Mouse (Mus musculus): ENCODE data around the gene Pkn1.

Pkn1 gene

DNA sequence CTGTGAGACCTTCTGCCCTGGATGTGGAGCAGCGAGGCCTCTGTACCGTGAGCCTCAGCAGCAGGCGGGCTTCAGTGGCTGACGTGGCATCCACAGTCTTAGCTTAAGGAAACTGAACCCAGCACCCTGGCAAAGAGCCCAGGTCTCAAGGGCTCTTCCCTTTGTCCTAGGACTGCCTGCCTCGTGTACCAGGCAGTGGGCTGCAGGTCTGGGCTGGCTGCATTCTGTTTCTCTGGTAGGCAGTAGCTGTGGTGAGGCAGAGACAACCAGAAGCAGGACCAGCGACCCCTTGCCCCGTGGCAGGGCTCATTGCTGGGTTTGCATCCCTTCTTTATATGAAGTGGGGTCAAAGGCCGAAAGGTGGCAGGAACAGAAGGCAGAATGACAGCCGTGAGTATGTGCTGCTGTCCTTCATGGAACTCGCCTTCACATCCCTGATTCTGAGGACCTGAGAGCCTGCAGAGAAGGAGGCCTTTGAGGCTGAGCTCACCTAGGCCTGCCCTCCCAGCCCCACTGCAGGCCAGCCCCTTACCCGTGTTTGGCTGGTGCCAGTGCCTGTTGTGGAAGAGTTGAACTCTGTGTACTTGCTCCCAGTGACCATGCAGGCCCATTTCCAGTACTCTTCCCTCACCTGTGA lies 24.6 kb upstream of the Pkn1 start:
- DNase-seq = no peak

DNA sequence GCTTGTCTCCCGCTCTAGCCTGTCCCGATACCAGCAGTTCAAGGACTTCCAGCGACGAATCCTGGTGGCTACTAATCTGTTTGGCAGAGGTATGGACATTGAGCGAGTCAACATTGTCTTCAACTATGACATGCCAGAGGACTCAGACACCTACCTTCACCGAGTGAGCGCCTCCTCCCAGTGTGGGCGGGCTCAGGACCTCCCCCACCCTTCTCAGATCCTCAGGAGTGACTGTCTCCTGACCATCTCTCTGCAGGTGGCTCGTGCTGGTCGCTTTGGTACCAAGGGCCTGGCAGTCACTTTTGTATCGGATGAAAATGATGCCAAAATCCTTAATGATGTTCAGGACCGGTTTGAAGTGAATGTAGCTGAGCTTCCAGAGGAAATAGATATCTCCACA lies 23.7 kb upstream of the Pkn1 start:
- DNase-seq = no peak

DNA sequence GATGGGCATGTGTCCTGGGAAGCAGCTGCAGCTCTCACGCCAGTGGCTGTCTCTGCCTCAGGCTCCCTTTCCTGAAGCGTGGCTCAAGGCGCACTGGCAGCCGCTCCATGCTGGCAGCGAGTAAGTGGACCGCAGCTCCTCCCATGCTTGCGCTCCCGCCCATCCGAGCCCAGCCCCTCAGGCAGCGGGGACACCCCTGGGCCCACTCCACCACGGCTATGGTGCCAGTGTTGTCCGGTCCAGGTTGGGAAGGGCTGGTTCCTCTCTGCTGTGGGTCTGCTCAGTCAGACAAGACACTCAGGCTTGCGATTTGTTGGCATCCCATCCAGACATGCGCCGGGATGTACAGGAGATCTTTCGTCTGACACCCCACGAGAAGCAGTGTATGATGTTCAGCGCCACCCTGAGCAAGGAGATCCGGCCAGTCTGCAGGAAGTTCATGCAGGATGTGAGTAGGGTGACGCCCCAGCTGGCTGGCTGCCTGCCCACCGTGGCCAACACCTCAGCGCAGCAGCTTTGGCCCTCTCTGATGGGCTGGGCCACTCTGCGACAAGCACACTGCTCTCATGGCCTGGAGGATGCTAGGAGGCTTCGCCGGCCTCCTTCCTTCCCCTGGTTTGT lies 22.5 kb upstream of the Pkn1 start:
- DNase-seq = peak; percentile 70 to 72

DNA sequence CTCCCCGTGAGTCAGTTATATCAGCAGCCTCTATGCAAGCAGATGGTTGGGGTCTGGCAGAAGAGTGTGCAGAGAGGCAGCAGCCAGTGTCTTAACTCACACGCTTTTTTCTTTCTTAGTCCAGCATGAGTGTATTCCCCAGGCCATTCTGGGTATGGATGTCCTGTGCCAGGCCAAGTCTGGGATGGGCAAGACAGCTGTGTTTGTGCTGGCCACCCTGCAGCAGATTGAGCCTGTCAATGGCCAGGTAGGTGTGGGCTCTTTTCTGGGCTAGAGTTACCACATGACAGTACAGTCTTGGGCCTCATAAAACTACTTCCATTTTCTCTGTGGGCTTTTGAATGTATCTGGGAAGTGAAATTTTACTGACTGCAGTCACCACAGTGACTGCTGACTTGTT lies 20.7 kb upstream of the Pkn1 start:
- no peak for DNase-seq

DNA sequence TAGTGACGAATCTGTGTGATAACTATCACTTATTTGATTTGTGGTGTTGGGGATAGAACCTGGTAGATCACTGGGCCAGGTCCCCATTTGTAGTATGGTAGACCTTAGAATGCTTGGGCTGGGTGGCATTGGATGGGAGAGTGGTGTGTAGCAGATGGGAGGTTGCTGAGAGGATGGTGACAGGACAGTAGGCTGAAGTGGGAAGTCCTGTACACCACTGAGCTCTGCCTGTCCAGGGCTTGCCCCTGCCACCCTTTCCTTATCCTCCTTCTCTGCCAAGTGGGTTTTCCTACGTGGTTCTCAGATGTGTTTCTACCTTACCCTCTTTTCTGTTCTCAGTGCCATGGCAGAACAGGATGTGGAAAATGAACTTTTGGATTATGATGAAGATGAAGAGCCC lies 20.1 kb upstream of the Pkn1 start:
- DNase-seq = no peak

DNA sequence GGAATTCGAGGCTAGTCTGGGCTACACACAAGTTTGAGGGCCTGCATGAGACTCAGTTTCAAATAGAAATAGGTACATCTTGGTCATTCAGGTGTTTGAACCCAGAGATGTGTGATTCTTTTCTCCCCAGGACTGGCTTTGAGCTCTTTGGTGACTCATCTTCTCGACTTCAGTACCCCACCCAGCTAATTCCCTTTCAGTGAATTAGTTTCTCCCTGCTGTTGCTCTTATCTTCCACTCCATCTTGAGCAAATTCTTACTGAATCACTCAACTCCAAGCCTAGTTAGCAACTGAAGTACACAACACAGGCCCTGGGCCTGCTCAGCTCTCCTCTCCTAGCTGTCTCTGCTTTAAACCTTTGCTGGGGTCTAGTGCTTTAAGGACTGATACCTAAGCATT lies 17.6 kb upstream of the Pkn1 start:
- DNase-seq = no peak

DNA sequence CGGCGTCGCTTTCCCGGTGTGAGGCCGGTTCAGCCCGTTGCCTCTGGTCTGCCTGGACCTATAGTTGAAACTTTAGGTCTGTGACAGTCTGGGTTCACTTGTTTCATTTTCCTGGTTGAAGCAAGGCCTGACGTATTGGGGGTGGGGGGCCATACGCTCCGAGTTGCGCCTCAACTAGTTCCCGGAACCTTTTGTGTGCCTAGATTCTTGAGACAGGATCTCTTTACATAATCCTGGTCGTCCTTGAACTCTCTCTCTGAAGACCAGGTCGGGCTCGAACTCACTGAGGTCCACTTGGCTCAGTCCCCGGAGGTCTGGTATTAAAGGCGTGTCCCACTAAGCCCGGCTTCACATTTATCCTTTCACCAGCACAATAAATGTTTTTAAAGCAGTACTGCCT lies 16.8 kb upstream of the Pkn1 start:
- DNase-seq = no peak

DNA sequence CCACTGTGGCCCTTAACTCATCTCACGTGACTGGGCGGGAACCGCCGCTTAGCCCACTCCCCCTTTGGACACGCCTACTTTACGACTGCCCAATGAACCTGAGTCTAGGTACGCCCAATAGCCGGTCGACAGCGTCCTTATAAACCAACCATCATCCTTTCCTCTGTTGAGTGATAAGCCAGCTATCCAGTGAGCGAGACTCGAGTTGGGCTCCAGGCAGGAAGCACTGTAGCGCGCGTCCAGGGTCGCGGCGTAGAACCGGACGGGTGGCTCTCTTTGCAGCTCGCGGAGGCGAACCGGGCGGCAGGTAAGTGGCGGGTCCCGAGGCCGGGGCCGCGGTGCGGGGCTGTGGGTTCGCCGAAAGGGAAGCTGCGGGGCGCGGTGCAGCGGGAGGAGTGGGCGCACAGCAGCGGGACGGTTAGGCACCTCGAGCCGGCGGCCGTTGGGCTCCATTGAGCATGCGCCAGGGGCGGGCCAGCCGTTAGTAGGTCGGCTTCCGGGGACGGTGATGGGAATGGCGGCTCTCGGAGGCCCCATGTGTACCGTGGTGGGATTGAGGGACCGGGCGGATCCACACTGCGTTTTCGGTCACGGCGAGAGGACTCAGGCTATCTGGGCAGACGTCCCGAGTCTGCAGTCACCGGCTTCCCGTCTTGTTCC lies 16.2 kb upstream of the Pkn1 start, which contains the start of gene Ddx39:
Gene Ddx39, plus strand, starts transcription at position 147 of the 660 bp plus-strand sequence.
- peak; percentile 99 to 100 for DNase-seq

DNA sequence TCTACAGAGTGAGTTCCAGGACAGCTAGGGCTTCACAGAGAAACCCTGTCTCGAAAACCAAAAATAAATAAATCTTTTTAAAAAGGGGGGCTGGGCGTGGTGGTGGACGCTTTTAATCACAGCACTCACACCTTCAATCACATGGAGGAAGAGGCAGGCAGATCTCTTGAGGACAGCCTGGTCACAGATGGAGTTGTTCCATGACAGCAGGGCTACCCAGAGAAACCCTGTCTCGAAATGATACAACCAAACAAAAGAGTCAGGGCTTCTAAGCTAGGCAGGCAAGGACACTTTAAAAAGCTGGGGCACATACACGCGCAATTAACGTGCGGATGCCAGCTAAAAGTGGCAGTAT lies 15.7 kb upstream of the Pkn1 start:
- DNase-seq = no peak

DNA sequence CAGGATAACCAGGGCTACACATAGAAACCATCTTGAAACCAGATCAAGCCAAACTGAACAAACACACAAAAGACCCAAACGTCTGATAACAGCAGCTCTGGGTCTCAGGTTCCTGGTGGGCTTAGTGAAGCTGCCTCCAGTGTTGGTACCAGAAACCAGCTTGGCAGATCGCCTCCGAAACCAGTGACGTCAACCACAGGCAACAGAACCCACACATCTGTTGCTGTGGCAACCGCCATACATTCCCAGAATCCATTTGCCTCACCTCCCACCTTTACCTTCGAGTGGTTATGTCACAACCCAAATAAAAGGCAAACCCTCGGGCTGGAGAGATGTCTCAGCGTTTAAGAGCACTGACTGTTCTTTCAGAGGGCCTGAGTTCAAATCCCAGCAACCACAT lies 8.6 kb upstream of the Pkn1 start:
- no peak for DNase-seq

DNA sequence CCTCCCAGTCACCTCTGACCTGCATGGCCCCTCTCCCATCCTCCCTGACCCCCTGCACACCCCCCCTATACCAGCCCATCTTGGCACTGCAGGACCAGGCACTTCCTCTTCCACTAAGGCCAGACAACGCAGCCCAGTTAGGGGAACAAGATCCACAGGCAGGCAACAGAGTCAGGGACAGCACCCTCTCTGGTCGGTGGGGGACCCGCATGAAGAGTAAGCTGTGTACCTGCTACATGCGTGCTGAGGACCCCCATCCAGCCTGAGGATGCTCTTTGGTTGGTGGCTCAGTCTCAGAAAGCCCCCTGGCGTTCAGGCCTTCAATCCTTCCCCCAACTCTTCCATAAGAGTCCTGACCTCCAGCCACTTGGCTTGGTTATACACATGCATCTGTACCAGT lies 7.4 kb upstream of the Pkn1 start:
- no peak for DNase-seq

DNA sequence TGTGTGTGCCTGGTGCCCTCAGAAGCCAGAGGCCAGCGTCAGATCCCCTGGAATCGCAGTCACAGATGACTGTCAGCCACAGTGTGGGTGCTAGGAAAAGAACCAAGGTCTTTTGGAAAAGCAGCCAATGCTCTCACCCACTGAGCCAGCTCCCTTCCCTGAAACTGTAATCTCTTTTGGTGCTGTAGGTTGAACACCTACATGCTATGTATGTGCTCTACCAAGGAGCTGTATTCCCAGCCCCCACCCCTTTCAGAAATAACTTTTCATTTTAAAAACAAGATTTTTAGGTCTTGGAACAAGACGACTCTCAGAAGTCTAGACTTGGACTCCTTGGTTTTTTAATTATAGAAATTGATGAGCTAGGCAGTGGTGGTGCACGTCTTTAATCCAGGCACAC lies 4.4 kb upstream of the Pkn1 start:
- no peak for DNase-seq

DNA sequence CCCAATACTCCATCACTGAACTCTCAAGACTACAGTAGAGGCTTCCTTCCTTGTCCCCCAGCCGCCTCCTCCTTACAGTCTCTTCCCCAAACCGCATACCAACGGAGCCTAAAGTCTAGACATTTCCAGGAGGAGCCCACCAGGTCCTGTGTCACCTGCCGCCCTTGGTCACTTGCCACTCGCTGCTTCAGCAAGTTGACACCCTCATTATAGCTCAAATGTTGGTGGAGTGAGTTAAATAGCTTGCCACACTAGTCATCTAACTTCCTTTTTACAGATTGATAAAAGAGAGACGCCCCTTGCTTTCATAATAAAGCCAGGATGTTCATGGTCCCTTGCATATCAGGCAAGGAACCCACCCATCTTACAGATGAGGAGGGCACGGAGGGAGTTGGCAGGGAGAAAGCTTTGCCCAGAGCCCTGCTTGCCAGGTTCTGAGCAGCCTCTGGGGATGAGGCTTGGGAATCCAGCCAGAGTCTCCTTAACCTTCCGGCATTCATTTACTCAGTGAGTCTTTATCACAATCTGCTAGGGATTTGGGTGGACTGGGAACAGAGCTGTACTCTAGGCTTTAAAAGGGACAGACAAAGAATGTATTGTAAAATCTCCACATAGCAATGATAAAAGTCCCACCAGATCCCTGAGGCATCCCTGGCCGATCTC lies 1.6 kb upstream of the Pkn1 start:
- DNase-seq = peak in 1 of 2 experiments; percentile 38

DNA sequence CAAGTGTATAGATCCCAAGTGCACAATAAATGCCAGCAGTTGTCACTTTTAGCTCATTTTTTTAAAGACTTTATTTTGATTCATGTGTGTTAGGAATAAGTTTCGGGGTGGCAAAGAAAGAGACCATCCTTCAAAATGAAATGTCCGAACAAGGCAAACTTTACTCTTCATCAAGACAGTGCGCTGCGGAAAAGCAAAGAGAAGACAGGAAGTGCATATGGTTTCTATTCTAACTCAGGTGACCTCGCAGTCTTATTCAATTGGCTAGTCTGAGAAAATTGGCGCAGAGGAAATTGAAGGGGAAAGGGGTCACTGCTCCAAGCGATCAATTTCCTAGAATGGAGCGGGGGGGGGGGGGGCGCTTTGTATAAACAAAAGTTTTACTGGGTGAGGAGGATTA lies 587 bp upstream of the Pkn1 start:
- no peak for DNase-seq

DNA sequence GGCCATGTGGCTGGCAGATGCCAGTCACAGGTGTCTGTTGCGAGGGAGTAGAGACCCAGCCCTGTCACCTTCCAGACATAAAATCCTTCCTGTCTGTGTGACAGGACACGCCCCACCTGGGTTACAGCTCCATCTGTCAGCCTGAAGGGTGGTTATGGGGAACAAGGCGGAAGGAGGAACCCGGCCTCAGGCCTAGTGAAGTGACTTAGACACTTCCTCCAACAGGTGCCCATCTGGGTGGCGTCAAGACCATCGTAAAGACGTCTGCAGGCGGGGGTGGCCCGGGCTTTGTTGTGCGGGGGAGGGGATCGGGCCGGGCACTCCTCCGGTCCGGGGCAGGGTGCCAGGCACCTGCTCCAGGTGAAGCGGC lies 703 bp downstream of the Pkn1 start:
- peak; percentile 38 to 48 for DNase-seq

DNA sequence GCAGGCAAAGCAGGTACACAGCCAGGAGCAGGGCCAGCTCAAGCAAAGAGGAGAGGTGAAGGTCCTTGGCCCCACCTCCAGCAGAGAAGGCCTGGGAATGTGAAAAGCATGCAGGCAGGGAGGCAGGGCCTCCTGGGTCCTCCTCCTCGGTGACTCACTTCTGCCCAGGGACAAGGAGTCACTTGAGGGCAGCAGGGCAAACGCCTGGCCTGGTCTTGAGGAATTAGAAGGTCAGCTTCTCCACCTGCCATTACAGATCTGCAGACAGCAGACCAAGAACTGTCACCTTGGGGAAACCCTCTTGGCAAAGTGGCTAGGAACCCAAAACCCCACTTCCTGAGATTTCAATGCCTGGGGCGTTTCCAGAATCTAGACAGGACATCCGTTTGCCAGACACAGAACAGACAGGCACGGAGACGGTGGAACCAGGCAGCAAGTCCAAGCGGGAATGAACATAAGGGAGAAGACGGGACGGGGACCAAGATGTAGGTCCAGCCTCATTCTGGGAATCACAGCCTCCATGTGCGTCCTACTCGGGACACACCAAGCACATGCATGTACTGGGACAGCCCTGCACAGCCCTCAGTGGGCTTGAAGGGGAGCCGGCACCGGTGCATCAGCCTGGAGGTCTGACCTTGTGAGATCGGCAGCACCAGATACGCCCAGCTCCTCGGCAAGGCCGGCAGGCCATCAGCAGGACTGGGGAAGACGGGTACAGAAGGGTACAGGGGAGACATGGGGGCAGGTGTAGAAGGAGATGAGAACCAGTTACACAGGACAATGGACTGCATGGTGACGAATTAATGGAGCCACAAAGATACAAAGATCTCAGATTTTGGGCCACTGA lies 1.4 kb downstream of the Pkn1 start:
- DNase-seq = peak; percentile 65 to 81

DNA sequence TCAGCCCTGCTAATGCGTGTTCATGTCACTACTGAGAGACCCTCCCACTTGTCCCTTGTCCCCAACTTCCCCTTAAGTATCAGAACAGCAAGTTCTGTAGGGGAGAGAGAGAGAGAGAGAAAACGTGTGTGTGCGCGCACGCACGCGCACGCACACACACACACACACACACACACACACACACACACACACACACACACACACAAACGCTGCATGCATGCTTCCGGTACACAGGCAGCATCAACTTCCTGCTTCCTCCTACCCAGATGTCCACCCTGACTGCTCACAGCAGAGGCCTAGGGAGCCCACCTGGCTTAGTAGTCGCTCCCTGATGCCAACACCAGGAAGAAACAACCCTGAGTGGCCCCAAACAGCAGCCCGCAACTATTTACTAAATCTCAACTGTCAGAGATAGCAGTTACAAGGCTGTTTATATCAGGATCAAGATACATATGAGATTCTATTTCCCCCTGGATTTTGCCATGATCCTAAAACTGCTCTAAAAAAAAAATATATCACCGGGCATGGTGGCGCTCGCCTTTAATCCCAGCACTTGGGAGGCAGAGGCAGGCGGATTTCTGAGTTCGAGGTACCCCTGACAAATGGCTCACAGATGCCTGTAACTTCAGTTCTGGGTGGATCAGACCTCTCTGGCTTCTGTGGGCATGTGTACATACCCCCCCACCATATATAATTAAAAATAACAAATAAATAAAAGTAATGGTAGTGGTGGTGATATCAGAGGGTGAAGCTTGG lies 3.5 kb downstream of the Pkn1 start:
- DNase-seq = no peak

DNA sequence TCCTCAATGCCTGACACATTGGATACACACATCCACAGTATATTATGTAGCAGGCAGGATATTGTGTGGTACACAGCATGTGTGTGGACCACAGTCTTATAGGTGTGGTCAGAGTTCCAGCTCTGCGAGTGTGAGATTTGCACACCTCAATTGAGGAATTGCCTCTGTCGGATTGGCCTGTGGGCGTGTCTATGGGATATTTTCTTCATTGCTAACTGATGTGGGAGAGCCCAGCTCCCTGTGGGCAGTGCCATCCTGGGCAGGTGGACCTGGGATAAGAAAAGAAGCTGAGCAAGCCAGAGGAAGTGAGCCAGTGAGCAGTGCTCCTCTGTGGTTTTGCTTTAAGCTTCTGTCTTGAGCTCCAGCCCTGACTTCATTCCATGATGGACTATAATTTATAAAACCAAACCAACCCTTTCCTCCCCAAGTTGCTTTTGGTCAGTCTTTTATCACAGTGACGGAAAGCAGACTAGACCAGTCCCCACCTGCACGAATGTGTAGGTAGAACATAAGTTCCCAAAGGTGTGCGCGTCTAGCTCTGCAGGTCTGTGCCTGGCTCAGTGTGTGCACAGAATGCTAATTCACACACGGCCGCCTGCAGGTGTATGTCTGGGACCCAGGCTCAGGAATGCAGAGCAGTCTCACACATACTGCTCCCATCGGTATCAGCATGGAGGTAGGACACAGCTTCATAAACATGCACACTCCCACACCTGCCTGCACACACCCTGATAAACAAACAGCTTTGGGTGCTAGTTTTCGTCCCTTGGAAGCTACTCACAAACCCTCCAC lies 4.4 kb downstream of the Pkn1 start:
- peak in 1 of 2 experiments; percentile 32 for DNase-seq

DNA sequence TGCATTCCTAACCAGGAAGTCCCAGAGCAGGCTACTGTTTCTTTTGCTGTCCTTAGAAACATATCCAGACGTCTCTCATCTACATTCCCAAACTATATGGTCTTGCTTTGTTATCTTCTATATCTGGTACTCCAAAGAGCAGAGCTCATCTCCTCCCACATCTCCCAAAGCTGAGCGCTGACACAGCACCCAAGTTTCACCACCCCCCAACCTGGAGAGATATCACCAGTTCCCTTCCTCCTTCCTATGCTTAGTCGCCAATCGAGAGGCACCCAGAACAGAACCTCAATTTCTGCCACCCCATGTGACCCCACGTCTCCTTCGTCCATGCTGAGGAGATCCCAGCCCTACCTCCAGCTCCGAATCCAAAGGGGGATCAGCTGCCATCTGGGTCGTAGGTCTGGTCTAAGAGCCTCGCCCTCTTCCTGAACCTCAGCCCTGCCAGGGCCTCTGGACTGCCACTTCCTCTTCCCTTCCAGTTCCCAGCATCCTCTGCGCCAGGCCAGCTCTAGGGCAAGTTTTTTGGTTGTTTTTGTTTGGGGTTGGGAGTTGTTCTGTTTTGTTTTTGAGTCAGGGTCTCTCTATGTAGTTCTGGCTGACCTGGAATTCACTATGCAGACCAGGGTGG lies 5.3 kb downstream of the Pkn1 start:
- DNase-seq = no peak

DNA sequence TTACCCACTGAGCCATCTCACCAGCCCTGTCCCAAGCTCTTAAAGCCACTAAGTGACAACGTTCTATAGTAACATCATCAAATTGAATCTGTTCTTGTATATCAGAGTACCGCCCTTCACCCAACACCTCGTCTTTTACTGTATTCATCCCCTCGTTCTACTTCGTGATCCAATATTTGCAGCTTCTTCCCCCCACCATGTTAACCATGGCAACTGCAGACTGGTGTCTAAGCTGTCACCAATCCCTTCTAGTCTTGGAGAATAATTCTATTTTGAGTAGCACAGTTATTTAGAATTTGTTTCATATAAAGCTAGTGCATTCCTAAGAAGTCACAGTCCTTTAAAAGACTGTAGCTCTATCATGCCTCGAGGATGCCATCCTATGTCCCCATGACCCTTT lies 9.7 kb downstream of the Pkn1 start:
- no peak for DNase-seq

DNA sequence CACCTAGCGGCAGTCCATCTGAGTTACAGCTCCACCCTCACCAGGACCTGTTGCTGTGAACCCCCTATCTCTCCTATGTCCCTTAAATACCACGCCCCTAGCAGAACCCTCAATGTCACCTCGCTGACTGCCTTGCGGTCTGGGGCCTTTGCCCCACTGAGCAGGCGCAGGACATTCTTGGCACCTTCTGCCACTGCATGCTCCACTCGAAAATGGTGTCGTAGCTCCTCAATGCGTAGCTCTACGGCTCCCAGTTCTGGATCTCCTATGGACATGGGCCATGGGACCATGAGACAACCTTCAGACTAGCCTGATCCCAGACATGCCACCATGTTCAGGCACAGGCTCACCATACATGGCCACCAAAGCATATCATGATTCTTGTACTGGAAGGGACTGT lies 14.5 kb downstream of the Pkn1 start:
- no peak for DNase-seq

Data from kidney, adult 8-10 months (tissue).